Mouse (Mus musculus) forebrain, embryonic 12.5 days (tissue): ENCODE results near the gene Fam178b. TPM values are rescaled to one million over a fixed set of nuclear protein-coding genes. Genes with fewer than 3 reads are reported as not detected.
A peak's percentile ranks its signal among the peaks of the same experiment; 100 is the strongest.
"Not testable (repeated sequence)": the region's sequence is repeated elsewhere in the genome, so short reads cannot be mapped to it uniquely, and the experiment has no call there.

Experiments used
- ATAC-seq: fragments of 200-750 bp; cut with Nextera tagmentation; 2 replicates; pipeline ENCODE4 v1.8.0; 2017; ENCODE audit warnings: moderate TSS enrichment; ENCODE audit not compliant: low FRiP score
- H3K27ac ChIP-seq: fragments of 300-500 bp; sonication (generic); 2 replicates; pipeline ENCODE4 v1.5.1; 2016; ENCODE audit warnings: mild to moderate bottlenecking
- H3K27me3 ChIP-seq: fragments of 300-500 bp; sonication (generic); 2 replicates; pipeline ENCODE4 v1.6.1; 2016; ENCODE audit warnings: mild to moderate bottlenecking
- H3K36me3 ChIP-seq: fragments of 300-500 bp; sonication (generic); replicated peaks from 2 replicates; pipeline ENCODE4 v1.6.1; 2016; ENCODE audit warnings: mild to moderate bottlenecking
- H3K4me1 ChIP-seq: fragments of 300-500 bp; sonication (generic); 2 replicates; pipeline ENCODE4 v1.6.1; 2016
- H3K4me2 ChIP-seq: fragments of 300-500 bp; sonication (generic); 2 replicates; pipeline ENCODE4 v1.6.1; 2016; ENCODE audit warnings: mild to moderate bottlenecking, moderate library complexity
- H3K4me3 ChIP-seq: fragments of 300-500 bp; sonication (generic); replicated peaks from 2 replicates; pipeline ENCODE4 v1.5.1; 2016; ENCODE audit warnings: mild to moderate bottlenecking
- H3K9ac ChIP-seq: fragments of 300-500 bp; sonication (generic); 2 replicates; pipeline ENCODE4 v1.6.1; 2016; ENCODE audit warnings: mild to moderate bottlenecking
- H3K9me3 ChIP-seq: fragments of 300-500 bp; sonication (generic); 2 replicates; pipeline ENCODE4 v1.6.1; 2016
- WGBS: fragments of 180-500 bp; shearing (Covaris S2); methylation state at CpG from one replicate; pipeline ENCODE4 v1.1.7; 2016; 5-methylcytosine and 5-hydroxymethylcytosine counted together
- polyA plus RNA-seq: library from polyadenylated mRNA; unstranded; fragments of >200 nt; fragmentation: Nextera tagmentation; extraction: Ambion mirVana; gene quantifications from 2 replicates; pipeline ENCODE4 v1.2.1, GENCODE M21; 2016

Fam178b gene
- polyA plus RNA-seq, 1 experiment from 2014 or later = 0.18 TPM

GRCm38 (mm10) chr1:36697030-36697429 lies 14.0 kb upstream of the Fam178b start:
- ATAC-seq = no peak
- Histone ChIP-seq H3K9ac (no peak overlapping the region), H3K4me2 (no peak overlapping the region), H3K27ac (no peak overlapping the region), H3K9me3 (no peaks in the 10 kb centered on the region), H3K36me3 (peaks cover 63% of the 10 kb centered on the region), H3K4me1 (peaks cover 7% of the 10 kb centered on the region), H3K27me3 (no peaks in the 10 kb centered on the region), H3K4me3 (no peak overlapping the region)
- WGBS = 71% methylated on average over 5 of the region's 5 CpGs

DNA sequence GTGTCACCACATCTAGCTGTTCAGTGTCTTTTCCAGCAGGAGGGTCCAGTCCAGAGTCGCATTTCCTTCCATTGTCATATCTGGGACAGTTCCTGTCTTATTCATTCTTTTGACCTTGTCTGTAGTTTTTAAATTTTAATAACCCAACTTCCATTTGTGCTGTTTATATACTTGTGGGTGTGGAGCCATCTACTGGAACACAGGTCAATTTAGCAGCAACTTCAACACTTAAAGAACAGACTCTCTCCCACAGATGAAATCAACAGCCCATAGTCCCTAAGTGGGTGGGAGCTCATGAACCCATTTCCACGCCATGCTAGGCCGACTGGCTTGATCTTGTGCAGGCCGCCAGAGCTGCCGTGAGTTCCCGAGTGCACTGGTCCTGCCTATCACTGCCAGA lies 13.4 kb upstream of the Fam178b start:
- Histone ChIP-seq H3K4me3 (no peak overlapping the region), H3K9ac (no peak overlapping the region), H3K4me1 (peaks cover 9% of the 10 kb centered on the region), H3K9me3 (no peaks in the 10 kb centered on the region), H3K27ac (no peak overlapping the region), H3K4me2 (no peak overlapping the region), H3K36me3 (peaks cover 56% of the 10 kb centered on the region), H3K27me3 (no peaks in the 10 kb centered on the region)
- ATAC-seq = no peak
- WGBS = 81% methylated on average over 6 of the region's 6 CpGs

DNA sequence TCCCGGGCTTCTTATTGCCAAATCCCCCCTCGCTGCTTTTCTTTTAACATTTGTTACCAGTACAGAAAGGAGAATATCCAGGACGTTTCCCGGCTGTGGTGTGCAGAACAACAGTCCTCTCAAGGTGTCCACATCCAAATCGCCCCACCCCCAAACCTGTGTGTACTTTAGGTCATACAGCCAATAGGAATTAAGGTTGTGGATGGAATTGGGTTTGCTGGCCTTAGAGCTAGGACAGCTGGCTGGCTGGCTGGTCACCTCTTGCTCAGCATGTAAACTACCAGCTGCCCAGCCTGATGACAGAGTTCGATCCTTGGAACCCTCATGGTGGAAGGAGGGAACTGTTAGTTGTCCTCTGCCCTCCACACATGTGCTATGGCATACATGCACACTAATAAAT lies 11.9 kb upstream of the Fam178b start:
- ATAC-seq = no peak
- 92% methylated on average over 6 of the region's 6 CpGs for WGBS
- Histone ChIP-seq H3K9me3 (no peaks in the 10 kb centered on the region), H3K4me1 (peaks cover 13% of the 10 kb centered on the region), H3K9ac (no peak overlapping the region), H3K4me2 (no peak overlapping the region), H3K4me3 (no peak overlapping the region), H3K27me3 (no peaks in the 10 kb centered on the region), H3K27ac (no peak overlapping the region), H3K36me3 (peaks cover 41% of the 10 kb centered on the region)

GRCm38 (mm10) chr1:36691271-36692155 lies 8.5 kb upstream of the Fam178b start, which contains the start of gene Cox5b:
Cox5b (plus strand) TSS chr1:36691449.
- H3K9me3 ChIP-seq = no peaks in the 10 kb centered on the region
- H3K27me3 ChIP-seq = no peaks in the 10 kb centered on the region
- peaks cover 23% of the 10 kb centered on the region for H3K36me3 ChIP-seq
- H3K27ac ChIP-seq = 0 out of 2 replicates have a peak within 1 kb of the TSS, but pooled peaks have one; percentile 42
- peak within 1 kb of the TSS; percentile 78 for H3K4me2 ChIP-seq
- peak within 1 kb of the TSS; percentile 80 for H3K9ac ChIP-seq
- H3K4me1 ChIP-seq = peaks cover 13% of the 10 kb centered on the region
- H3K4me3 ChIP-seq = peak within 1 kb of the TSS; percentile 80
- 1% methylated on average over 68 of the region's 68 CpGs for WGBS
- peak; percentile 96 for ATAC-seq

DNA sequence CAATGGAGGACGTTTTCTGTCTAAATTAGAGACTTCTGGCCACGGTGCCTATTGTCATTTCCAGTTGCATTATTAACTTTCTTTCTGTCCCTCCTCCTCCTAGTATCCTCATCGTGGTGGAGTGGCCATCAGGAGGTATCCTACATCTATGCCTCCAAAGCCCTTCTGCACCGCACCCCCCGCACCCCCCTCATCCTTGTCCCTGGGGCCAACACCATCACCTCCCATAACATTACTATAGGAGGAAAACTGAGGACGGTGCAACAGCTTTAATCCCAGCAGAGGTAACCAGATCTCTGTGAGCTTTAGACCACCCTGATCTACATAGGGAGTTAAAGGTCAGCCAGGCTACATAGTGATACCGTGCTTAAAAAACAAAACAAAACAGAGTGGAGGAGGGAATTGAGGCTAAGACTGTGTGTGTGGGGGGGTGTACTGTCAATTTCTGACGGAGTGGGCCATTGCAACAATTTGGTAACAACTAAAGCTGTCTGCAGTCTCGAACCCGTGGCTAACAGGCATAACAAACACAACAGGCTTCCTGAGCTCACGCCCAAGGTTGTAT lies 7.8 kb upstream of the Fam178b start:
- Histone ChIP-seq H3K27ac (no peak overlapping the region), H3K9ac (no peak overlapping the region), H3K4me3 (peak overlapping the region; percentile 80), H3K4me2 (peak overlapping the region; percentile 53), H3K27me3 (no peaks in the 10 kb centered on the region), H3K36me3 (peaks cover 23% of the 10 kb centered on the region), H3K4me1 (peaks cover 13% of the 10 kb centered on the region), H3K9me3 (no peaks in the 10 kb centered on the region)
- no peak; the same call in 1 of the 2 replicates for ATAC-seq
- 60% methylated on average over 11 of the region's 11 CpGs for WGBS

GRCm38 (mm10) chr1:36683810-36684467 lies 956 bp upstream of the Fam178b start:
- H3K36me3 ChIP-seq = no peaks in the 10 kb centered on the region
- no peaks in the 10 kb centered on the region for H3K9me3 ChIP-seq
- 0 out of 2 replicates have a peak, but pooled peaks cover 9% of the 10 kb centered on the region for H3K4me1 ChIP-seq
- no peak overlapping the region for H3K9ac ChIP-seq
- H3K4me2 ChIP-seq = no peak overlapping the region
- ATAC-seq = peak; percentile 60; the same call in 1 of the 2 replicates
- H3K4me3 ChIP-seq = no peak overlapping the region
- 14% methylated on average over 13 of the region's 13 CpGs for WGBS
- no peak overlapping the region for H3K27ac ChIP-seq
- H3K27me3 ChIP-seq = no peaks in the 10 kb centered on the region

GRCm38 (mm10) chr1:36680893-36681292 lies 2.1 kb downstream of the Fam178b start:
- Histone ChIP-seq H3K27ac (no peak overlapping the region), H3K9ac (no peak overlapping the region), H3K27me3 (no peaks in the 10 kb centered on the region), H3K9me3 (no peaks in the 10 kb centered on the region), H3K4me2 (no peak overlapping the region), H3K36me3 (no peaks in the 10 kb centered on the region), H3K4me1 (0 out of 2 replicates have a peak, but pooled peaks cover 9% of the 10 kb centered on the region), H3K4me3 (no peak overlapping the region)
- no peak for ATAC-seq
- 40% methylated on average over 7 of the region's 7 CpGs for WGBS

DNA sequence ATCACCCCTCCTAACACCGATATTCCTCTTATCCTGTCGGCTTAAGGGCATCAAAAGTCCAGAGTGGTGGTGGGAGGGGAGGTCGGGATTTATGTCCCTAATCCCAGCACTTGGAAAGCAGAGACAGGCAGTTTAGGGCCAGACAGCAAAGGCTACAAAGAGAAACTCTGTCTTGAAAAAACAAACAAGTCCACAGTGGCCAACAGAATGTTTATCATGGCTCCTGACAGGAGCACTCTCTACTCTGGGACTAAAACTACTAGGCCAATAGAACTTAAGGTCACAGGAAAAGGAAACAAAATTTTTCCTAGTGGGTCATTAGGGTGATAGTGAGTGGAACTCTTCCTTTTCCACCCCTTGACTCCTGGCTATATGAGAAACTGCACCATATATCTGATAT lies 8.0 kb downstream of the Fam178b start:
- H3K36me3 ChIP-seq = no peaks in the 10 kb centered on the region
- H3K27ac ChIP-seq = no peak overlapping the region
- no peak for ATAC-seq
- H3K4me3 ChIP-seq = no peak overlapping the region
- no peaks in the 10 kb centered on the region for H3K4me1 ChIP-seq
- 73% methylated on average over 3 of the region's 3 CpGs for WGBS
- no peak overlapping the region for H3K9ac ChIP-seq
- H3K27me3 ChIP-seq = no peaks in the 10 kb centered on the region
- no peak overlapping the region for H3K4me2 ChIP-seq
- H3K9me3 ChIP-seq = no peaks in the 10 kb centered on the region

DNA sequence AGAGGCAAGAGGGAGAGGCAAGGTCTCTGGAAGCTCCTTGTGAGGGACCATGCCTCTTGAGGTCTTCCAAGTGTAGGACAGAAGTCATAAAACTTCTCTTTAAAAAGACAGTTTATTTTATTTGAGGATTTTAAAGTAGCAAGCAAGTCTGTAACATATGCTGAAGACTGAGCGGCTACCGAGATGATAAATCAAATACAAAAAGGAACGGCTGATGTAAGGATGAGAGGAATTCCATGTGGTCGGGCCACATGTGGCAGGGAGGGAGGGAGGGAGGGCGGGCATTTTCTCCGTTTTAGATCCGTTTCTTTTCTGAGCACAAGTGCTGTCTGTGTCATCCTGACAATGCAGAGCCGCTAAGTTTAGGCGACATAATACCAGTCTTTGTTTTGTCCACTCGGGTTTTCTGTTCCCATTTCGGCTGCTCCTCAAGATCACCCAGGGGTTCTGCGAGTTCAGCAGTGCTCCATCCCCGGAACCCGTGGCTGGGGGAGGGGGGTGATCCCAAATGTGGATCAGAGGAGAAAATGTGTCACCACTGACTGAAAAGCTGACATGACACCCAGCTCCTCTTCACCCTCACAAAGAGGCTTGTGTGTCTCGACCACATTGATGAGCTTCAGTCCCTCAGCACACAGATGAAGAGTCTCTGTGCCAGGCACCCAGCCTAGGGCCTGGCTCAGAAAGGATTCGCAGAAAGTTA lies 10.2 kb downstream of the Fam178b start:
- H3K4me3 ChIP-seq = no peak overlapping the region
- no peak for ATAC-seq
- no peaks in the 10 kb centered on the region for H3K36me3 ChIP-seq
- WGBS = 50% methylated on average over 16 of the region's 16 CpGs
- no peak overlapping the region for H3K4me2 ChIP-seq
- H3K9me3 ChIP-seq = no peaks in the 10 kb centered on the region
- H3K27ac ChIP-seq = no peak overlapping the region
- no peaks in the 10 kb centered on the region for H3K27me3 ChIP-seq
- no peaks in the 10 kb centered on the region for H3K4me1 ChIP-seq
- no peak overlapping the region for H3K9ac ChIP-seq

- H3K4me3 ChIP-seq = no peak overlapping the region
- H3K27me3 ChIP-seq = no peaks in the 10 kb centered on the region
- H3K9me3 ChIP-seq = no peaks in the 10 kb centered on the region
- no peak for ATAC-seq
- no peak overlapping the region for H3K4me2 ChIP-seq
- H3K27ac ChIP-seq = no peak overlapping the region
- WGBS = 91% methylated on average over 10 of the region's 10 CpGs
- no peaks in the 10 kb centered on the region for H3K4me1 ChIP-seq
- H3K36me3 ChIP-seq = no peaks in the 10 kb centered on the region
- no peak overlapping the region for H3K9ac ChIP-seq
Measured at GRCm38 (mm10) chr1:36671260-36671659, 11.7 kb downstream of the Fam178b start.

GRCm38 (mm10) chr1:36670256-36670655 lies 12.7 kb downstream of the Fam178b start:
- 75% methylated on average over 4 of the region's 4 CpGs for WGBS
- no peak for ATAC-seq

GRCm38 (mm10) chr1:36668007-36668406 lies 15.0 kb downstream of the Fam178b start:
- not testable (repeated sequence) for H3K27ac ChIP-seq, H3K9me3 ChIP-seq, H3K4me2 ChIP-seq, H3K9ac ChIP-seq, ATAC-seq, H3K27me3 ChIP-seq, H3K36me3 ChIP-seq, H3K4me1 ChIP-seq, H3K4me3 ChIP-seq
- WGBS = 77% methylated on average over 4 of the region's 4 CpGs

More at GRCm38 (mm10) chr1:36670256-36670655, 12.7 kb downstream of the Fam178b start:
- H3K27me3 ChIP-seq = no peaks in the 10 kb centered on the region
- no peak overlapping the region for H3K27ac ChIP-seq
- H3K4me3 ChIP-seq = no peak overlapping the region
- no peaks in the 10 kb centered on the region for H3K36me3 ChIP-seq
- H3K4me1 ChIP-seq = no peaks in the 10 kb centered on the region
- H3K4me2 ChIP-seq = no peak overlapping the region
- no peak overlapping the region for H3K9ac ChIP-seq
- no peaks in the 10 kb centered on the region for H3K9me3 ChIP-seq
